Mouse (Mus musculus) spleen, adult 2 months (tissue): ENCODE results near the gene Casp9.

Experiments
- CTCF ChIP-seq: fragments of 200-500 bp; IDR thresholded peaks from 2 replicates; pipeline ENCODE4 v1.5.1; 2011; ENCODE audit warnings: mild to moderate bottlenecking, inconsistent platforms; ENCODE audit not compliant: insufficient read depth, insufficient read length, insufficient replicate concordance; ENCODE audit errors: extremely low read depth
- POLR2A ChIP-seq: fragments of 200-500 bp; IDR thresholded peaks from 2 replicates; pipeline ENCODE4 v1.6.1; 2011; ENCODE audit warnings: low read depth, low read length, inconsistent platforms

DNA sequence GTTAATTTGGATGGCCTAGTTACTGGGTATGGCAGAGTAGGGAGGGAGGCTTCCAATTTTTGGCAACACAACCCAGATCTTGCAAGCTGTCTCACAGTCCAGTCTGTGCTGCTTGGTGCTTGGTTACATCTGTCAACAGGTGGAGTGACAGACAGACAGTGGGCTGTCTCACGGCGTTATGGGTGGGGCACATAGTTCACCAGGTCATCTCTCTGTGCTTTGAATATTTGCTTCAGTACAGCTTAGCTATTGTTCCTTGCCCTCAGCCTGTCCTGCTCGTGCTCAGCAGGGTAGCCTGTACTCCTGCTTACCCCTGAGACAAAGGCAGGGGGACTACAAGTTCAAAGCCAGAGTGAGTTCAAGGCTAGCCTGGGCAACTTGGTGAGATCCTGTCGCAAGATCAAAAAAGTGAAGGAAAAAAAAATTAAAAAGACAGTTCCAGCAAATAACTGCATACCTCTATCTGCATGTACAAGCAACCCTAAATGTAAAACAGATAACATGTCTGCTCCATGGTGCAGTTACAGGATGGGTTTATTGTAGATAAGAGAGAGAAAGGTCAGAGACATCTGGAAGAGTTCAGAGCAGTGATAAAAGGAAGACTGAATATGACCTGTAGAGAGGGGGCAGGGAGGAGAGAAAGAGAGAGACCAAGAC, 41.9 kb upstream of the Casp9 start:
- TF ChIP-seq POLR2A (no peak), CTCF (no peak)
